Mouse (Mus musculus): ENCODE measurements around the gene Map1s.

DNA sequence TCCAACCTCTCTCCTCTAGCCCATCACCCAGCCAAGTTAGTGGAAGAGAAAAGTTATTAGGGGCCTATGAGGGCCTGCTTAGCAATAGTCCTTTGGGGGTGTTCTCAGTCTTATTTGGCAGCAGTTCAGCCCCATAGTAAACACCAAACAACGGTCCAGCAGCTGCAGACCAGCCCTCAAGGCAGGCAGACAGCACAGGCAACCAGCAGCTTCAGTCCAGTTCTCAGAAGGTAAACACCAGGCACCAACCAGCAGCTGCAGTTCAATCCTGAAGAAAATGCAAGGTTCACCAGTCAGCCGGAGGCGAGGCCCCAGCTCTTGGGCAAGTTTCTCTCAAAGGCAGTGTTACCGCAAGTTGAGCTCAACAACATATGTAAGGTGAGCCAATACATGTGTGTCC, 27.3 kb downstream of the Map1s start:
- TF ChIP-seq POLR2A (IDR thresholded peaks at IDR 0.05; ENCODE audit: insufficient read depth, low read length), result no peak
- TF ChIP-seq CTCF (IDR thresholded peaks at IDR 0.05; ENCODE audit: low read depth, low read length), result no peak
- no peak for TF ChIP-seq EP300 (IDR thresholded peaks at IDR 0.05; ENCODE audit: insufficient read depth, low read depth, low read length)
